Mouse (Mus musculus): Measurements from ENCODE around the gene Pex11g. TPM values are rescaled to one million over a fixed set of nuclear protein-coding genes. Genes with fewer than 3 reads are reported as not detected.

The Pex11g gene
- polyA plus RNA-seq, 1 experiment: 3.1 TPM

GRCm38 (mm10) chr8:3500235-3501090 is 33.0 kb upstream of the Pex11g start, which contains the start of gene Mcoln1:
TSS of gene Mcoln1 (plus strand) at chr8:3500457.
- Histone ChIP-seq H3K4me1 (ENCODE audit: control insufficient read depth, insufficient read depth, low read length) (peaks cover 20% of the 10 kb centered on the region), H3K4me3 (ENCODE audit: insufficient read depth, low read length) (peak within 1 kb of the TSS; percentile 88), H3K27ac (ENCODE audit: insufficient read depth, low read depth, low read length) (peak within 1 kb of the TSS; percentile 77)
- TF ChIP-seq CTCF (IDR thresholded peaks at IDR 0.05; ENCODE audit: low read depth, low read length) (peak; percentile 22; the same call in 1 of the 2 replicates), POLR2A (IDR thresholded peaks at IDR 0.05; ENCODE audit: borderline replicate concordance, low read depth, low read length) (no peak)

DNA sequence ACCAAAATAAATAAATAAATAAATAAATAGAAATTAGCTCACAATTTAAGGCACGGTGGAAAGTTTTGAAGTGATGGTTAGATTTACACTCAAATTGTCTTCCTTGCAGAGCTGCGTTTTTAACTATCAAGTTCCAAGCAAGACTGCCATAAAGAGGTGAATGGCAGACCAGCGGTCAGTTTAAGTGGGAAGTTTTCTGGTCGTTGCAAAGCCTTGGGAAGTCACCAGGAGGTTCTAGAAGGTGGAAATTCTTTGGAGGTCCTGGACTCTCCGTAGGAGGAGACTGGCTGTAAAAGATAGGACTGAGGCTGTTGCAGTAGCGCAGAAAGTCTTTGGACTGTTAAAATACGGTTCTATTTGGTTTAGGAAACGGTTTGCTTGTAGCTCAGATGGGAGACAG is 32.3 kb upstream of the Pex11g start:
- H3K4me3 ChIP-seq (ENCODE audit: insufficient read depth, low read length): peak overlapping the region; percentile 62
- peak overlapping the region; percentile 77 for H3K27ac ChIP-seq (ENCODE audit: insufficient read depth, low read depth, low read length)
- TF ChIP-seq CTCF (IDR thresholded peaks at IDR 0.05; ENCODE audit: low read depth, low read length) (no peak), POLR2A (IDR thresholded peaks at IDR 0.05; ENCODE audit: borderline replicate concordance, low read depth, low read length) (no peak)
- H3K4me1 ChIP-seq (ENCODE audit: control insufficient read depth, insufficient read depth, low read length): peaks cover 20% of the 10 kb centered on the region

- TF ChIP-seq POLR2A (IDR thresholded peaks at IDR 0.05; ENCODE audit: borderline replicate concordance, low read depth, low read length): no peak
- no peak for TF ChIP-seq CTCF (IDR thresholded peaks at IDR 0.05; ENCODE audit: low read depth, low read length)
- Histone ChIP-seq H3K4me3 (ENCODE audit: insufficient read depth, low read length) (no peak overlapping the region), H3K27ac (ENCODE audit: insufficient read depth, low read depth, low read length) (no peak overlapping the region), H3K4me1 (ENCODE audit: control insufficient read depth, insufficient read depth, low read length) (peaks cover 20% of the 10 kb centered on the region)
Measured at GRCm38 (mm10) chr8:3498583-3498982, 31.1 kb upstream of the Pex11g start.

- peaks cover 11% of the 10 kb centered on the region for H3K4me1 ChIP-seq (ENCODE audit: control insufficient read depth, insufficient read depth, low read length)
- H3K27ac ChIP-seq (ENCODE audit: insufficient read depth, low read depth, low read length): no peak overlapping the region
- H3K4me3 ChIP-seq (ENCODE audit: insufficient read depth, low read length): no peak overlapping the region
- TF ChIP-seq CTCF (IDR thresholded peaks at IDR 0.05; ENCODE audit: low read depth, low read length) (no peak), POLR2A (IDR thresholded peaks at IDR 0.05; ENCODE audit: borderline replicate concordance, low read depth, low read length) (no peak)
Measured at GRCm38 (mm10) chr8:3496428-3496748, 28.9 kb upstream of the Pex11g start.

DNA sequence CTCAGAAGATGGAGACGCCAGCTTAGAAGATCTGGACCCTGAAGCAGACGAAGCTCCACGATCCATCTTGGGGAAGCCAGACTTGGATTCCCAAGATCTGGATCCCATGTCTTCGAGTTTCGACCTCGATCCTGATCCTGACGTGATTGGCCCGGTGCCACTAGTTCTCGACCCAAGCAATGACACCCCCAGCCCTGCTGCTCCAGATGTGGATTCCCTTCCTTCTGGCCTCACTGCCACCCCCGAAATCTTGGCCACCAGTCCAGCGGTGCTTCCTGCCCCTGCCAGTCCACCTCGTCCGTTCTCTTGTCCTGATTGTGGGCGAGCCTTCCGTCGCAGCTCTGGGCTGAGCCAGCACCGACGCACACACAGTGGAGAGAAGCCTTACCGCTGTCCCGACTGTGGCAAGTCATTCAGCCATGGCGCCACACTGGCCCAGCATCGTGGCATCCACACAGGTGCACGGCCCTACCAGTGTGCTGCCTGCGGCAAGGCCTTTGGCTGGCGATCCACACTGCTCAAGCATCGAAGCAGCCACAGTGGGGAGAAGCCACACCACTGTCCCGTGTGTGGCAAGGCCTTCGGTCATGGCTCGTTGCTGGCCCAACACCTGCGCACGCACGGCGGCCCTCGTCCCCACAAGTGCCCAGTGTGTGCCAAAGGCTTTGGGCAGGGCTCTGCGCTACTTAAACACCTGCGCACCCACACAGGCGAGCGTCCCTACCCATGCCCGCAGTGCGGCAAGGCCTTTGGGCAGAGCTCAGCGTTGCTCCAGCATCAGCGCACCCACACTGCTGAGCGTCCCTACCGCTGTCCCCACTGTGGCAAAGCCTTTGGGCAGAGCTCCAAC is 28.3 kb upstream of the Pex11g start:
- Histone ChIP-seq H3K4me3 (ENCODE audit: insufficient read depth, low read length) (no peak overlapping the region), H3K27ac (ENCODE audit: insufficient read depth, low read depth, low read length) (no peak overlapping the region), H3K4me1 (ENCODE audit: control insufficient read depth, insufficient read depth, low read length) (peaks cover 7% of the 10 kb centered on the region)
- TF ChIP-seq CTCF (IDR thresholded peaks at IDR 0.05; ENCODE audit: low read depth, low read length) (no peak), POLR2A (IDR thresholded peaks at IDR 0.05; ENCODE audit: borderline replicate concordance, low read depth, low read length) (no peak)

DNA sequence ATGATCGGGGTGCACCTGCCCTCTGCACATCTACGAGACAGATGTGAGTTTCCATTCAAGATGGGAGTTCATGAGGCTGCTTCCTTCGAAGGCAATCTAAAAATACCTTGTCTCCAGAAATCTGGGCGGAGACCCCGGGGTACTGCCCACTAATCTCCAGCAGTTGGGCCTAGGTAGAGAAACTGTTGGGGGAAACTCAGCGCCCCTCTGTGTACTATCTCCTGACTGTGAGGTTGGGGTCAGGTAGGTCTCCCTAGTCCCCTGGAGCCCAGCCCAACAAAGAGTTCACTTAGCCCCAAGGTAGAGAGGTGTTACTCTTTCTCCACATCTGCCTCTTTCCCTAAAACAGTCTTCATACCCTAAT is 26.3 kb upstream of the Pex11g start:
- TF ChIP-seq POLR2A (IDR thresholded peaks at IDR 0.05; ENCODE audit: borderline replicate concordance, low read depth, low read length) (no peak), CTCF (IDR thresholded peaks at IDR 0.05; ENCODE audit: low read depth, low read length) (no peak)
- Histone ChIP-seq H3K4me3 (ENCODE audit: insufficient read depth, low read length) (peak overlapping the region; percentile 90), H3K27ac (ENCODE audit: insufficient read depth, low read depth, low read length) (no peak overlapping the region), H3K4me1 (ENCODE audit: control insufficient read depth, insufficient read depth, low read length) (peaks cover 4% of the 10 kb centered on the region)

DNA sequence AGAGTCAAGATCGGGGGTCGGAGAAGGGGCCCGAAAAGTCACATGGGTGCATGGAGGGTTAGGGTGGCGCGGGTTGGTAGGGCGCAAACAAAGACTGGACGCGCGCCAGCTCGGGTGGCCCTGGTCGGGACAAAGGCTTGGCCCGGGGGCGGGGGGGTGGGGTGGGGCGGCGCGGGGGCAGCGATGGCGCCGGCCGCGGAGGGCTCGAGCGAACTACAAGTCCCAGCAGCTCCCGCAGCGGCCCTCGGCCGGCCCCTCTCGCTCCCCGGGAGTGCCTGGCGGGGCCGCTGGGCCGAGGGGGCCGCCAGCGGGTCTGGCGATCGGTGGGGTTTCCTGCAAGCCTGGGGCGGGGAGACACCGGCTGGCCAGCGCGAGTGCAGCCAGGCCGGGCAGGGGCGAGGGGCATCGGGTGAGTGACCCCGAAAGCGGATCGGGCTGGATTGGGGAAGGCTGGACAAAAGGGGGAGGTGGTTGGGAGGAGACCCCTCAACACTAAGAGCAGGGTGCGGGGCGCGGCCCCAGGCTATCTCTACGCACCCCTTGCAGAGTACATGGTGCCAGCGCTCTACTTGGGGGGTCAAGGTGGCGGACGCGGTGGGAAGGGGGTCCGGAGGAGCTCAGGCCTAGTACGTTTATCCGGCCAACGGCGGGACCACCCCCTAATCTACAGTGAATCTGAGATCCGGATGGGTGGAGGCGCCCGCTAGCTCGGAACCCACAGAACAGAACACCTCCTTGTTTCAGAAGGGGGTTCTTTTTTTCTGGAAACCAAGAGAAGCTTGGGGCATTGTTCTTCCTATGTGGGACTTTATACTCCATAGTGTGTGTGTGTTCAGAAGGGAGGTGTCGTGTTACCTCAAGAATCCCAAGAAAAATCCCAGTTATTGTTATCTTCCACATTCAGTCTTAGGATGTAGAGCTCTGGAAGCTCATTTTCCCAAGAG is 25.7 kb upstream of the Pex11g start, which contains the start of gene Zfp358:
Gene Zfp358 (plus strand): TSS at position 238 of the 944 bp plus-strand sequence.
- TF ChIP-seq POLR2A (IDR thresholded peaks at IDR 0.05; ENCODE audit: borderline replicate concordance, low read depth, low read length) (no peak), CTCF (IDR thresholded peaks at IDR 0.05; ENCODE audit: low read depth, low read length) (no peak)
- Histone ChIP-seq H3K4me1 (ENCODE audit: control insufficient read depth, insufficient read depth, low read length) (peaks cover 4% of the 10 kb centered on the region), H3K27ac (ENCODE audit: insufficient read depth, low read depth, low read length) (no peak within 1 kb of the TSS), H3K4me3 (ENCODE audit: insufficient read depth, low read length) (peak within 1 kb of the TSS; percentile 90)

DNA sequence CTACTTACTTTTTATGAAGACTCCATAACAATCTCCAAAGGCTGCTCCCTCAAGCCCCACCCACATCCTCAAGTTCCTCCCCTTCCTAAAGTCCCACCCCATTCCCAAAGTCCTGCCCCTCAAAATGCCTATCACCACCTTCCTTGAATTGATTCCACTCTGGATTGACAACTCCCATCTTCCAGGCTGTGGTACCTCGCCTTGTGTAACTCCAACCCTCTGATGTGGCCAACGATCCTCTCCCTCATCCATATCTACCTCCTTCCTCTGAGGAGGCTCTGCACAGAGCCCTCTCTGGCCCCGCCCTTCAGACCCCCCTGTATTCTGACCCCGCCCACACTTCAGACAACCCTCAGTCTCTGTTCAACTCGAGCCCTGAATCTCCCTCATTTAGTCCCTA is 17.7 kb upstream of the Pex11g start:
- no peak for TF ChIP-seq CTCF (IDR thresholded peaks at IDR 0.05; ENCODE audit: low read depth, low read length)
- no peak for TF ChIP-seq POLR2A (IDR thresholded peaks at IDR 0.05; ENCODE audit: borderline replicate concordance, low read depth, low read length)
- H3K4me1 ChIP-seq (ENCODE audit: control insufficient read depth, insufficient read depth, low read length): peaks cover 5% of the 10 kb centered on the region
- H3K27ac ChIP-seq (ENCODE audit: insufficient read depth, low read depth, low read length): no peak overlapping the region
- no peak overlapping the region for H3K4me3 ChIP-seq (ENCODE audit: insufficient read depth, low read length)

DNA sequence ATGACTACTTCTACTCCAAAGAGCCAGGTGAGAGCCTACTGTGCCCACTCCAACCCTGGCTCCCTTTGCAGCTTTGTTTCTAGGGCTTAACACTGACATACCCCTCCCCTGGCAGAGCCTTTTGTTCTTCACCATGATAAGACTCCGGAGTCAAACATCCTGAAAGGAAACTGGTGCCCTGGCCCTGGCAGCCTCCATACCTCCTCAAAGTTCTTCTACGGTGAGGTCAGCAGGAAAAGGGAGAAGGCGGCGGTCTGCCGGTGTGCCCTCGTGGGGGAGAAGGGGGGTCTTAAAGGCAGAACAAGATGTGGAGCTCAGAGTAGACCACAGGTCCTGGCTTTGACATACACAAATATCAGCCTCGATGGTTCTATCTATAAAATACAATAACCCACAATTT is 16.1 kb upstream of the Pex11g start:
- TF ChIP-seq CTCF (IDR thresholded peaks at IDR 0.05; ENCODE audit: low read depth, low read length) (no peak), POLR2A (IDR thresholded peaks at IDR 0.05; ENCODE audit: borderline replicate concordance, low read depth, low read length) (no peak)
- Histone ChIP-seq H3K4me3 (ENCODE audit: insufficient read depth, low read length) (no peak overlapping the region), H3K27ac (ENCODE audit: insufficient read depth, low read depth, low read length) (no peak overlapping the region), H3K4me1 (ENCODE audit: control insufficient read depth, insufficient read depth, low read length) (peaks cover 5% of the 10 kb centered on the region)

Data from bone marrow macrophage, adult 2 months (primary cell).